Mouse (Mus musculus): ENCODE data around the gene Gm5089. TPM values are rescaled to one million over a fixed set of nuclear protein-coding genes. Genes with fewer than 3 reads are reported as not detected.

The Gm5089 gene
- polyA plus RNA-seq, 1 experiment from 2014 or later = not detected

GRCm38 (mm10) chr14:122472647-122473046 is 21.7 kb upstream of the Gm5089 start:
- peaks cover 24% of the 10 kb centered on the region for H3K4me1 ChIP-seq (ENCODE audit: insufficient read depth, low read length)
- H3K9me3 ChIP-seq (ENCODE audit: low read length) = no peaks in the 10 kb centered on the region
- no peak overlapping the region for H3K9ac ChIP-seq (replicated peaks; ENCODE audit: low read length)
- no peak for ATAC-seq (ENCODE audit: low FRiP score, low TSS enrichment)
- peaks cover 97% of the 10 kb centered on the region for H3K27me3 ChIP-seq (ENCODE audit: insufficient read depth, low read length)
- H3K27ac ChIP-seq (ENCODE audit: low read length) = no peak overlapping the region
- no peak overlapping the region for H3K4me3 ChIP-seq (ENCODE audit: low read length)
- H3K4me2 ChIP-seq (replicated peaks; ENCODE audit: low read depth, low read length) = no peak overlapping the region
- WGBS = 2% methylated on average over 5 of the region's 5 CpGs
- no peaks in the 10 kb centered on the region for H3K36me3 ChIP-seq (ENCODE audit: insufficient read depth, low read length)

GRCm38 (mm10) chr14:122472161-122472560 is 21.2 kb upstream of the Gm5089 start:
- no peak overlapping the region for H3K4me3 ChIP-seq (ENCODE audit: low read length)
- WGBS = 2% methylated on average over 13 of the region's 13 CpGs
- H3K4me1 ChIP-seq (ENCODE audit: insufficient read depth, low read length) = peaks cover 24% of the 10 kb centered on the region
- H3K27me3 ChIP-seq (ENCODE audit: insufficient read depth, low read length) = peaks cover 97% of the 10 kb centered on the region
- no peak overlapping the region for H3K27ac ChIP-seq (ENCODE audit: low read length)
- ATAC-seq (ENCODE audit: low FRiP score, low TSS enrichment) = no peak
- H3K9ac ChIP-seq (replicated peaks; ENCODE audit: low read length) = no peak overlapping the region
- H3K4me2 ChIP-seq (replicated peaks; ENCODE audit: low read depth, low read length) = no peak overlapping the region
- no peaks in the 10 kb centered on the region for H3K9me3 ChIP-seq (ENCODE audit: low read length)
- H3K36me3 ChIP-seq (ENCODE audit: insufficient read depth, low read length) = no peaks in the 10 kb centered on the region

GRCm38 (mm10) chr14:122471449-122472085 is 20.7 kb upstream of the Gm5089 start:
- H3K27me3 ChIP-seq (ENCODE audit: insufficient read depth, low read length) = peaks cover 97% of the 10 kb centered on the region
- 12% methylated on average over 31 of the region's 31 CpGs for WGBS
- no peaks in the 10 kb centered on the region for H3K9me3 ChIP-seq (ENCODE audit: low read length)
- no peak for ATAC-seq (ENCODE audit: low FRiP score, low TSS enrichment)
- H3K4me1 ChIP-seq (ENCODE audit: insufficient read depth, low read length) = peaks cover 24% of the 10 kb centered on the region
- no peak overlapping the region for H3K4me2 ChIP-seq (replicated peaks; ENCODE audit: low read depth, low read length)
- H3K9ac ChIP-seq (replicated peaks; ENCODE audit: low read length) = no peak overlapping the region
- H3K36me3 ChIP-seq (ENCODE audit: insufficient read depth, low read length) = no peaks in the 10 kb centered on the region
- no peak overlapping the region for H3K27ac ChIP-seq (ENCODE audit: low read length)
- H3K4me3 ChIP-seq (ENCODE audit: low read length) = no peak overlapping the region

DNA sequence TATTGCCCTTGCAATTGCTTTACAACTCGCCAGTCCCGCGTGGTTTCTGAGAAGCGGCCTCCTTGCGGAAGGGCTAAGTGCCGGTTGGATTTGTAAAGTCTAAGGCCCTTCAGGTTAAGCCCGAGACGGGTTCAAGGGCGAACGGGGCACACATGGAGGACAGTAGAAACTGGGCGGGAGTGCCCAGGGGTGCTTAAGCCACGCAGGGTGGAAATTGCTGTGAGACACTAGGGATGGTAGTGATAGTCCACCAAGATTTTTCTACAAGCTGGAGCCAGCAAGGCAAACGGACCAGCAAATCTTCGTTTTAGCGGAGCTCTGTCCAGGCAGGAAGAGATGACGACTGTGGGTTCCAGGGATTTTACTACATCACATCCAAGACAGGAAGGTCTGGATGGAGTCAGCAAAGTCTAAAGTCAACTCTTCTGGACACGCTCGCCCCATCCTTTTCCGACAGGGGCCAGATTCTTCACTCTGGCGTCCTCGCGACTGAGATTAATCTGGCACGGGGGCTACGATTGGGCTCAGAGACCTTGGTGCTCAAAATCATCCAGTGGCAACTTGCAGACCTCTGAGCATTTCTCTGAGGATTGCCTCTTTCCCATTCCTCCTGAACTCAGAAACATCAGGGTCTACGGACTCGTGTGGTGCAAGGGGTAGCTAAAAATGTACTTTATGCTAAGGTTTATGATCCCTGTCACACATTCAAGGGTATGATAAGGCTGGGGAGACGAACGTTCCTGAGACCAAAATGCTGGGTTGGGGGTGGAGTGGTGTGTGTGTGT is 18.2 kb upstream of the Gm5089 start:
- H3K9ac ChIP-seq (replicated peaks; ENCODE audit: low read length) = no peak overlapping the region
- no peak overlapping the region for H3K4me3 ChIP-seq (ENCODE audit: low read length)
- peaks cover 18% of the 10 kb centered on the region for H3K4me1 ChIP-seq (ENCODE audit: insufficient read depth, low read length)
- H3K27ac ChIP-seq (ENCODE audit: low read length) = no peak overlapping the region
- no peak for ATAC-seq (ENCODE audit: low FRiP score, low TSS enrichment)
- H3K36me3 ChIP-seq (ENCODE audit: insufficient read depth, low read length) = no peaks in the 10 kb centered on the region
- no peak overlapping the region for H3K4me2 ChIP-seq (replicated peaks; ENCODE audit: low read depth, low read length)
- WGBS = 1% methylated on average over 28 of the region's 28 CpGs
- H3K27me3 ChIP-seq (ENCODE audit: insufficient read depth, low read length) = peaks cover 97% of the 10 kb centered on the region
- no peaks in the 10 kb centered on the region for H3K9me3 ChIP-seq (ENCODE audit: low read length)

DNA sequence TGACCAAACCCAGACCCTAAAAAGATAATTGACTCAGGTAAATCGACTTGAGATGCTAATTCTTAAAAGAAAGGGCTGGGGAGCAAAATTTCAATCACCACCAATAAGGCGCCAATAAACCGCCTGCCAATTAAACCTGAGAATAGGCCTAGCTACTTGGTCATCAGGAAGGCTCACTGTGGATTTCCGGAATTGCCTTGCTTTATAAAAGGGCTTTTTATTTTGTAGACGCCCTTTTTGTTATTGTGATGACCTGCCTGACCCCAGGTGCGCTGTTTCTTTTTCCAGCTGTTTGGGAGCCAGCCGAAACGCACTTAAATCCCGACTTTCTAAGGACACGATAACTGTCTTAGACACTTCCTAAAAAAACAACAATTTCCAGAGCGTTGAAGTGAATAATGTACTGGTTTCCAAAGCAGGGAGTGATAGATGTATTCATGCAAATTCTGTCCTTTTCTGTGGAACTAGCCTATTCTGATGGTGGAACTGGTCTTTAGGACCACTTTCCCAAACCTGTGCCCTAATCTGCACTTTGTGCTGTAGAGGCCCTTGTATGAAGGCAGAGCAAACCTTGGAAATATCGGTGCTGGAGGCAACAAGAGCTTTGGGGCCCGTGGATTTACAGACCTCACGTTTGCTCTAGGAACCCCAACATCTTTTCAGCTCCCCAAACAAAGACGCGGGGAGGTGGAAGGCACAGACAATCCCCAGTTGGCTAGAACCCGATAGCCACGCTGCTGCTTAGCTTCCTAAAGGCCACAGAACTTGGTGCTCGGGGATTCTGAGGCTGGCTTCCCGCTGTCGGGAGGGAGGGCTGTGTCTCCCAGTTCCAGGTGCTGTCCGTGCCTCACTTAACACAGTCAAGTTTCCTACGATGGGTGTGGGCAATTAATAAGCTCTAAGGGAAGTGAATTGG is 17.3 kb upstream of the Gm5089 start:
- H3K9ac ChIP-seq (replicated peaks; ENCODE audit: low read length) = no peak overlapping the region
- H3K4me1 ChIP-seq (ENCODE audit: insufficient read depth, low read length) = peaks cover 20% of the 10 kb centered on the region
- H3K27ac ChIP-seq (ENCODE audit: low read length) = no peak overlapping the region
- ATAC-seq (ENCODE audit: low FRiP score, low TSS enrichment) = no peak
- 3% methylated on average over 23 of the region's 23 CpGs for WGBS
- no peak overlapping the region for H3K4me2 ChIP-seq (replicated peaks; ENCODE audit: low read depth, low read length)
- peaks cover 97% of the 10 kb centered on the region for H3K27me3 ChIP-seq (ENCODE audit: insufficient read depth, low read length)
- no peak overlapping the region for H3K4me3 ChIP-seq (ENCODE audit: low read length)
- H3K9me3 ChIP-seq (ENCODE audit: low read length) = no peaks in the 10 kb centered on the region
- H3K36me3 ChIP-seq (ENCODE audit: insufficient read depth, low read length) = no peaks in the 10 kb centered on the region

DNA sequence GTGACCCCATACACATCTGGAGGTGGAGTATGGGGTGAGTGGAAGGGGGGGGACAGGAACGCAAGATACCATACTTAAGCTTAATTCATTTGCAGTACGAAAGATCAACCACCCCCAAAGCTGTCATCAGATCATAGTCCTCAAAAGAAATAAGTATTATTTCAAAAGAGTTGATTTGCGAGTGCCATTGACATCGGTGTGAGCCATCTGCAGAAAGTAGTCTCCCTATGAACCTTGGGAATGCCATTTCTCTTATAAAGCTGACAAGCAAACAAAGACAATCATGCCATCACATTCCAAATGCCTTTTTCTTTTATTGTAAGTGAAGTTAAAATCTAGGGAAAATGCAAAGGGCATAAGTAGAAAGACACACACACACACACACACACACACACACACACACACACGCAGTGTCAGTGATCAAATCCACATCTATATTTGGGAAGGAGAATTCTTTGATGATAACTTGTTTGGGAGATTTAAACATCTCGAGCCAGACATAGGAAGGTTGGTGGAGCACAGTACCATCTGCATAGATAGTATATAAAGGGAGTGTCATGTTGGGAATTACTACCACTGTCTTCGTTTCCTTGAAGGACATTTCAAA is 15.9 kb upstream of the Gm5089 start:
- H3K27ac ChIP-seq (ENCODE audit: low read length) = no peak overlapping the region
- H3K4me1 ChIP-seq (ENCODE audit: insufficient read depth, low read length) = peaks cover 20% of the 10 kb centered on the region
- no peaks in the 10 kb centered on the region for H3K9me3 ChIP-seq (ENCODE audit: low read length)
- no peak overlapping the region for H3K4me3 ChIP-seq (ENCODE audit: low read length)
- no peaks in the 10 kb centered on the region for H3K36me3 ChIP-seq (ENCODE audit: insufficient read depth, low read length)
- no peak overlapping the region for H3K9ac ChIP-seq (replicated peaks; ENCODE audit: low read length)
- no peak overlapping the region for H3K4me2 ChIP-seq (replicated peaks; ENCODE audit: low read depth, low read length)
- ATAC-seq (ENCODE audit: low FRiP score, low TSS enrichment) = no peak
- 50% methylated on average over 7 of the region's 7 CpGs for WGBS
- H3K27me3 ChIP-seq (ENCODE audit: insufficient read depth, low read length) = peaks cover 99% of the 10 kb centered on the region

- H3K4me2 ChIP-seq (replicated peaks; ENCODE audit: low read depth, low read length) = no peak overlapping the region
- H3K9me3 ChIP-seq (ENCODE audit: low read length) = no peaks in the 10 kb centered on the region
- WGBS = 21% methylated on average over 13 of the region's 13 CpGs
- H3K4me3 ChIP-seq (ENCODE audit: low read length) = no peak overlapping the region
- H3K36me3 ChIP-seq (ENCODE audit: insufficient read depth, low read length) = no peaks in the 10 kb centered on the region
- ATAC-seq (ENCODE audit: low FRiP score, low TSS enrichment) = no peak
- no peak overlapping the region for H3K27ac ChIP-seq (ENCODE audit: low read length)
- H3K27me3 ChIP-seq (ENCODE audit: insufficient read depth, low read length) = peaks cover 97% of the 10 kb centered on the region
- H3K9ac ChIP-seq (replicated peaks; ENCODE audit: low read length) = no peak overlapping the region
- H3K4me1 ChIP-seq (ENCODE audit: insufficient read depth, low read length) = peaks cover 20% of the 10 kb centered on the region
Observed at GRCm38 (mm10) chr14:122465931-122466490, 15.1 kb upstream of the Gm5089 start.

GRCm38 (mm10) chr14:122464763-122465741 is 14.1 kb upstream of the Gm5089 start, which contains the start of gene Zic5:
TSS of gene Zic5 (minus strand) at chr14:122465677.
- no peaks in the 10 kb centered on the region for H3K9me3 ChIP-seq (ENCODE audit: low read length)
- peak; percentile 49 for ATAC-seq (ENCODE audit: low FRiP score, low TSS enrichment)
- H3K9ac ChIP-seq (replicated peaks; ENCODE audit: low read length) = peak within 1 kb of the TSS; percentile 22; the same call in 1 of the 2 replicates
- peak within 1 kb of the TSS; percentile 84 for H3K4me2 ChIP-seq (replicated peaks; ENCODE audit: low read depth, low read length)
- H3K27me3 ChIP-seq (ENCODE audit: insufficient read depth, low read length) = peaks cover 95% of the 10 kb centered on the region
- H3K27ac ChIP-seq (ENCODE audit: low read length) = no peak within 1 kb of the TSS
- under 1% methylated on average over 49 of the region's 62 CpGs for WGBS
- H3K4me1 ChIP-seq (ENCODE audit: insufficient read depth, low read length) = peaks cover 20% of the 10 kb centered on the region
- H3K36me3 ChIP-seq (ENCODE audit: insufficient read depth, low read length) = no peaks in the 10 kb centered on the region
- peak within 1 kb of the TSS; percentile 51 for H3K4me3 ChIP-seq (ENCODE audit: low read length)

Data from kidney, embryonic 16.5 days (tissue).